Mouse (Mus musculus): ENCODE data around the gene Parp11. TPM values are rescaled to one million over a fixed set of nuclear protein-coding genes. Genes with fewer than 3 reads are reported as not detected.
A peak's percentile ranks its signal among the peaks of the same experiment; 100 is the strongest.

Gene Parp11
- polyA plus RNA-seq, 1 experiment from 2014 or later, result 75.0 TPM

DNA sequence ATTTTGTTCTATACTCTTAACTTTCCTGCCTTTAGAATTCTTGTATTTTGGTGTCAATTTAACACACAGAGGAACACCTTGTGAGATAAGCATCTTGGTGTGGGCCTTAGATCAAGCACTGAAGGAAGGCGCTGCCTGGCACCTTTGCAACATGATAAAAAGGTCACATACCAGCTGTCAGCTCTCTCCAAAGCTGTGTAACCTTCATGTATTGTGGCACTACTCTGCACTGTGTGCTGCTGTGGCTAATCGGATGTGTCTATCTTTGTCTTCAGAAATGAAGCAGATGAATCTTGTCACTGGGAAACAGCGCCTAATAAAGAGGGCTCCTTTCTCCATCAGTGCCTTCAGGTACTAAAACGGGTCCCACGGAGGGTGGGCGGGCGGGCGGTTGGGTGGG, 27.3 kb downstream of the Parp11 start:
- no peak for ATAC-seq (ENCODE audit: low FRiP score, low read depth)

DNA sequence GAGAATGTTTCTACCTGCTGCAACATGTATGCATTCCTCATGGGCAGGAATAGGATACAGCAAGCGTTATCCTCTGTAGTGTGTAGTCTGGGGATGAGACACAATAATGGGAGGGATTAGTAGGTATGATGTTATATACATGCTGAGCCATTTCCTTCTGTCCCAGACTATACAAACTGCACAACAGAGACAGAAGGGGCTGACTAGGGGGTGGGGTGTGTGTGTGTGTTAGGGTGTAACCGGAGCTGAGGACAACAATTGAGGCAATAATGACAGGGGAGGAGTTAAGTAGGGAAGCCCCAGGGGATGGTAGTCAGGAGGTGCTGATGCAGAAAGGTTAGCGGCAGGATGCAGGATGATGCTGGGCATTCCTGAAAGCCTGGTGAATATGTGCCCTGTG, 28.6 kb downstream of the Parp11 start:
- no peak; the same call in 1 of the 2 replicates for ATAC-seq (ENCODE audit: low FRiP score, low read depth)
- H3K4me3 ChIP-seq, result no peak overlapping the region
- H3K4me2 ChIP-seq, result no peak overlapping the region
- no peaks in the 10 kb centered on the region for H3K27me3 ChIP-seq
- no peak overlapping the region for H3K27ac ChIP-seq (replicated peaks)
- H3K9me3 ChIP-seq, result no peaks in the 10 kb centered on the region
- 29% methylated on average over 3 of the region's 3 CpGs for WGBS
- H3K9ac ChIP-seq, result no peak overlapping the region
- H3K4me1 ChIP-seq (replicated peaks), result no peaks in the 10 kb centered on the region
- H3K36me3 ChIP-seq, result peaks cover 50% of the 10 kb centered on the region

More for the DNA sequence above, 27.3 kb downstream of the Parp11 start:
- H3K36me3 ChIP-seq, result peaks cover 40% of the 10 kb centered on the region
- H3K4me1 ChIP-seq (replicated peaks), result no peaks in the 10 kb centered on the region
- WGBS, result 89% methylated on average over 8 of the region's 8 CpGs
- H3K4me3 ChIP-seq, result no peak overlapping the region
- no peak overlapping the region for H3K27ac ChIP-seq (replicated peaks)
- no peaks in the 10 kb centered on the region for H3K27me3 ChIP-seq
- H3K4me2 ChIP-seq, result no peak overlapping the region
- H3K9ac ChIP-seq, result no peak overlapping the region
- H3K9me3 ChIP-seq, result no peaks in the 10 kb centered on the region

DNA sequence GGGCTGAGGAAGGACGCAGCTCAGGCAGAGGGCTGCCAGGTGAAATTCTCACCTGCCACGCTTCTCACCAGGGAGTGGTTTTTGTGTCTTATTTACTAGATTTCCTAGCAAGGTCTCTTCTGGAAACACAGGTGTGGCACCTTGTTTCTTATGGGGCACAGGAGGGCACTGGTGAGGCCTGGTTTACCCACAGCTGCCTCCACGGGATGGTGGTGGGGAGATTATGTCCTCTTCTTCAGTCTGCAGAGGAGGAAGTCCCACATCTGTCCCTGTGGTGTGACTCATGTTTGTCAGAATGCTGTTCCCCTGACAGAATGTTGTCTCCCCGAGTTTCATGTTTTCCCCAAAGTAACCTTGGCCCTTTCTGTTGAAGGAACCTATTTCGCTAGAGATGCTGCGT, 44.4 kb downstream of the Parp11 start:
- Histone ChIP-seq H3K36me3 (peaks cover 10% of the 10 kb centered on the region), H3K27me3 (no peaks in the 10 kb centered on the region), H3K27ac (replicated peaks) (no peak overlapping the region), H3K4me1 (replicated peaks) (0 out of 2 replicates have a peak, but pooled peaks cover 3% of the 10 kb centered on the region), H3K4me3 (no peak overlapping the region), H3K9ac (no peak overlapping the region), H3K9me3 (no peaks in the 10 kb centered on the region), H3K4me2 (no peak overlapping the region)
- ATAC-seq (ENCODE audit: low FRiP score, low read depth), result no peak
- WGBS, result 93% methylated on average over 6 of the region's 6 CpGs

DNA sequence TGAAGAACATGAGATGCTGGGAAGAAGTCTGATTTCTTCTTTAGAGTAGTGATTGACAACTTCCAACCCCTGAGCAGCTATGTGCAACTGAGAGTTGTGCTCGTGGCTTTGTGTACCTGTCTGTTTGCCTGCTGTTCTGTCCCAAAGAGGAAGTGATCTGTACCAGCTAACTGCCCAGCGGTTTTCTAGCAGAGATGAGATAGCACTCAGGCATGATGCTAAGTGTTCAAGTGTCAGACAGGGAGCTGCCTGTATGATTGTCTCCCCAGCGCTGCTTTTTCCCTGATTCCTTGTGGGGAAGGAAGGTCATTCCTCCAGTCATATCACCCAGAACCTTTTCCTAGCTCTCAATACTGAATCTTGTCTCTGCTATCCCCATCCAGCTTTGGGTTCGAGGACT, 45.9 kb downstream of the Parp11 start:
- Histone ChIP-seq H3K9me3 (no peaks in the 10 kb centered on the region), H3K27ac (replicated peaks) (no peak overlapping the region), H3K4me1 (replicated peaks) (0 out of 2 replicates have a peak, but pooled peaks cover 9% of the 10 kb centered on the region), H3K4me3 (no peak overlapping the region), H3K9ac (no peak overlapping the region), H3K4me2 (no peak overlapping the region), H3K36me3 (peaks cover 6% of the 10 kb centered on the region), H3K27me3 (no peaks in the 10 kb centered on the region)
- no peak for ATAC-seq (ENCODE audit: low FRiP score, low read depth)
- 86% methylated on average over 4 of the region's 4 CpGs for WGBS

DNA sequence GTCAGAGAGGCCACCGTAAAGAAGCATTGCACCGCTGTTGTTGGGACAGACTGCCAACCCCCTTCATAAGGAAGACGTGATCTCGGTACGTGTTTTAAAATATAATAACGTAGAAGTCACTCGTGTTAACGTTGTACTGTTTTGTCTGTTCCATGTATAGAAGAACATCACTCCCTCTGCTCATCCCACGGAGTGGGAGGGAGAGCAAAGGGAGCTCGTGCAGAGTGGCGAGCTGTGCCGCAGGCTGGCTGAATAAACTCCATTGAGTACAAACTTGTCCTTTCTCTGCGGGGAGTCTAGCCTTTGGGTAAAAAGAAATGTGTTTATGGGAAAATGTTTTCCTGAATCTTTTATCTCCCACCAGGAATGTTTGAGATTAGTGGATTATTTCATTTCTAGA, 47.1 kb downstream of the Parp11 start:
- WGBS, result 62% methylated on average over 13 of the region's 13 CpGs
- Histone ChIP-seq H3K27me3 (no peaks in the 10 kb centered on the region), H3K4me3 (no peak overlapping the region), H3K4me2 (no peak overlapping the region), H3K36me3 (peaks cover 6% of the 10 kb centered on the region), H3K9me3 (no peaks in the 10 kb centered on the region), H3K4me1 (replicated peaks) (0 out of 2 replicates have a peak, but pooled peaks cover 9% of the 10 kb centered on the region), H3K9ac (no peak overlapping the region), H3K27ac (replicated peaks) (no peak overlapping the region)
- no peak for ATAC-seq (ENCODE audit: low FRiP score, low read depth)

DNA sequence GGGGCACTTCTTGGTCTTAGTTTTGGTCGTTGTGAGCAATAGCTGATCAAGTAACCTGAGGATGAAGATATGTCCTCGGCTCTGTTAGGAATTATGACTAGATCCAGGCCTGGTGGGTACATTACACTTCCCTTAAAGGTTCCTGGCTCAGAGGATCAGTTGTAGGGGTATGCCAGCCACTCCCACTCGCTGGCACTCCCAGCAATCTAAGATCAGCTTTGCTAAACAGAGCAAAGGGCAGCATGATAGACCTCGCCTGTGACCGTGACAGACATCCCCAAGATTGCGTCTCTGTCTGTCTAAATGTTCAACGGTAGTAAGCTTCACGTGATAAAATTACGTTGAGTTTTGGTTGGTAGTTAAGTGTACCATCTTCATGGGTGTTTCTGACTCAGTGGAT, 47.7 kb downstream of the Parp11 start:
- no peaks in the 10 kb centered on the region for H3K27me3 ChIP-seq
- peaks cover 6% of the 10 kb centered on the region for H3K36me3 ChIP-seq
- H3K9ac ChIP-seq, result no peak overlapping the region
- ATAC-seq (ENCODE audit: low FRiP score, low read depth), result no peak
- H3K27ac ChIP-seq (replicated peaks), result no peak overlapping the region
- 95% methylated on average over 9 of the region's 9 CpGs for WGBS
- H3K4me2 ChIP-seq, result no peak overlapping the region
- H3K4me3 ChIP-seq, result no peak overlapping the region
- no peaks in the 10 kb centered on the region for H3K9me3 ChIP-seq
- H3K4me1 ChIP-seq (replicated peaks), result 0 out of 2 replicates have a peak, but pooled peaks cover 9% of the 10 kb centered on the region

DNA sequence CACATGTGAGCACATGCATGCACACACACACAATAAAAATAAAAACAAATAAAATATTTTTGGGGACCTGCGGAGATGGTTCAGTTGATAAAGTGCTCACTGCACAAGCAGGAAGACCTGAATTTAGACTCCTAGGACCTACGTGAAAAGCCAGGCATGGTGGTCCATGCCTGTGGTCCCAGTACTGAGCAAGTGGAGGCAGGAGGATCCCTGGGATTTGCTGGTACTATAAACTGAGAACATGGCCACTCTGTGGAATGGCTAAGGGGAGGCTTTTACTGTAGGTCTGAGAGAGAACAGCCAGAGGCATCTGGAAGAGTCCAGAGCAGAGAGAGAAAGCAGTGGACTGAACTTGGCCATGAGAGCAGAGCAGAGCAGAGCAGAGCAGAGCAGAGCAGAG, 48.6 kb downstream of the Parp11 start:
- H3K9ac ChIP-seq, result no peak overlapping the region
- H3K4me3 ChIP-seq, result no peak overlapping the region
- no peaks in the 10 kb centered on the region for H3K27me3 ChIP-seq
- WGBS, result 86% methylated on average over 2 of the region's 2 CpGs
- peaks cover 6% of the 10 kb centered on the region for H3K36me3 ChIP-seq
- no peak for ATAC-seq (ENCODE audit: low FRiP score, low read depth)
- no peak overlapping the region for H3K4me2 ChIP-seq
- H3K4me1 ChIP-seq (replicated peaks), result 0 out of 2 replicates have a peak, but pooled peaks cover 9% of the 10 kb centered on the region
- H3K9me3 ChIP-seq, result no peaks in the 10 kb centered on the region
- no peak overlapping the region for H3K27ac ChIP-seq (replicated peaks)

DNA sequence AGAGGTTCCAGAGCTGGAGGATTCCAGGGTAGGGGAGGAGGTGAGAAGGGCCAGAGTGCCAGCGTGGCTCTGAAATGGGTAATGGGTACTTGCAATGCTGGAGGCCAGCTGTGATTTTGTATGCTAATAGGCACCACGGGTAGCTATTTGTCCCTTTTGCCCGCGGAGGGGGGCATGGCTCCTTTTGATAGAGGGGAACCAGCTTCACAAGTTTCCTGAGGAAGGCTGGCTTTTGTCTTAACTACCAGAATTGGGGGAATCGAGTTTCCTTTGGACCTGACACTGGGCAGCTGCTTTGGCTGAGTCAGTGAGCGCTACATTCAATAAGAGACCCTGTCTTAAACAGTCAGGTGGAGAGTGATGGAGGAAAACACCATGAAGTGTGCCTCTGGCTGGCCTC, 49.2 kb downstream of the Parp11 start:
- Histone ChIP-seq H3K27me3 (no peaks in the 10 kb centered on the region), H3K27ac (replicated peaks) (no peak overlapping the region), H3K4me3 (no peak overlapping the region), H3K9ac (no peak overlapping the region), H3K4me1 (replicated peaks) (0 out of 2 replicates have a peak, but pooled peaks cover 9% of the 10 kb centered on the region), H3K9me3 (no peaks in the 10 kb centered on the region), H3K36me3 (peaks cover 6% of the 10 kb centered on the region), H3K4me2 (no peak overlapping the region)
- WGBS, result 7% methylated on average over 6 of the region's 6 CpGs
- no peak for ATAC-seq (ENCODE audit: low FRiP score, low read depth)

DNA sequence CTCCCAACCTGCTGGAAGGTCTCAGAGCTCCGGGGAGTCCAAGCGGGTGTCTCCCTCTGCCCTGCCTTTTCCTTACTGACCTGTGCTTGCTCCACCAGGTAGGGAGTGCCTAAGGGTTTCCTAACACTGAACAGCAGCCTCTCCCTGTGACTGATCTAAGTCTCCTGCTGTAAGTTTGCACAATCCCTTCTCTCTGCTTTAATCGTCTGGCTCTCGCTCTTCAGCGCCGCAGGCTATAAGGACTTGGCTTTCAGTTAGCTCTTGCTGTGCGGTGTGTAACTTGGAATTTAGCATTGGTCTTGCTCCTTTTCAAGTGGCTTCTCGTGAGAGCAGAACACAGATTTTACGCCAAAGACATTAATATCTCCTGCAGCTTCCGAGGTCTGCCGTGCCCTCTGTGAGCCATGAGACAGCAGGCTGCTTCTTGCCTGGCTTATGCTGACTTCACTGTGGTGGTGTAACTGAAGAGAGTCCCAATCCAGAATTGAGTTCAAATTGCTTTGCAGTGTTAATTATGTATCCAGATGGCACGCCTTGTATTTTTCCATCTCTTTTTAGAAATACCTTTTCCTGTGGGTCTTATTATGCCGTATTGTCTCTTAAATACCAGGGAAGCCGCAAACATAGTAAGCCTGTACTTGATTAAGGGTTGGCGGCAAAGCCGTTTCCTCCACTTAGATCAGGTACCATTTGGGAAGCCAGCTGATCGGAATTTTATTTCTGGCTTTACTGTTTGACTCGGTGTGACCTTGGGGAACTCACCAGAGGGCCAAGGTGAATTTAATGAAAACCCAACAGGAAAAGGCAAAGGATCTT, 50.4 kb downstream of the Parp11 start:
- 64% methylated on average over 18 of the region's 18 CpGs for WGBS
- ATAC-seq (ENCODE audit: low FRiP score, low read depth), result 0 out of 2 replicates have a peak, but pooled peaks have one; percentile 51
- no peaks in the 10 kb centered on the region for H3K9me3 ChIP-seq
- H3K9ac ChIP-seq, result no peak overlapping the region
- H3K4me2 ChIP-seq, result no peak overlapping the region
- H3K4me1 ChIP-seq (replicated peaks), result 0 out of 2 replicates have a peak, but pooled peaks cover 9% of the 10 kb centered on the region
- H3K27ac ChIP-seq (replicated peaks), result peak overlapping the region; percentile 42
- H3K4me3 ChIP-seq, result no peak overlapping the region
- H3K27me3 ChIP-seq, result no peaks in the 10 kb centered on the region
- H3K36me3 ChIP-seq, result no peaks in the 10 kb centered on the region; the same call in none of the 2 replicates

DNA sequence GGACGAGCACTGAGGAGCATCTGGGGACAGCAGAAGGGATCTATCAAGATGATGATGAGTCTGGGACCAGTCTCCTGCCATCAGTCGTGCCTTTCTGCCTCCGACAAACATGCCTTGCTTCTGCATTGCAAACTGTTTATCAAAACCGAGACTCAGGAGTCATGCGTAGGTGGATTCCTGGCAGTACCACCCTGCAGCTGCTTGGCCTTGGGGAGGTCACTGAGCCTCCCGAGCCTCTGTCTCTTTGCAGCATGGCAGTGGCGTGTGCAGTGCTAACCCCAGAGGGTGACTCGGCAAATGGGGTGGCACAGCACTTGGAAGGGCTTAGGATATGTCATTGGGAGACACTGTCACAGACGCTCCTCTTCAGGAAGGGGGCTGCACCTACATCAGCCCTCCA, 53.5 kb downstream of the Parp11 start:
- Histone ChIP-seq H3K27me3 (no peaks in the 10 kb centered on the region), H3K4me3 (no peak overlapping the region), H3K36me3 (no peaks in the 10 kb centered on the region), H3K9ac (no peak overlapping the region), H3K27ac (replicated peaks) (no peak overlapping the region), H3K4me2 (no peak overlapping the region), H3K9me3 (no peaks in the 10 kb centered on the region), H3K4me1 (replicated peaks) (0 out of 2 replicates have a peak, but pooled peaks cover 9% of the 10 kb centered on the region)
- WGBS, result 71% methylated on average over 9 of the region's 9 CpGs
- ATAC-seq (ENCODE audit: low FRiP score, low read depth), result no peak

DNA sequence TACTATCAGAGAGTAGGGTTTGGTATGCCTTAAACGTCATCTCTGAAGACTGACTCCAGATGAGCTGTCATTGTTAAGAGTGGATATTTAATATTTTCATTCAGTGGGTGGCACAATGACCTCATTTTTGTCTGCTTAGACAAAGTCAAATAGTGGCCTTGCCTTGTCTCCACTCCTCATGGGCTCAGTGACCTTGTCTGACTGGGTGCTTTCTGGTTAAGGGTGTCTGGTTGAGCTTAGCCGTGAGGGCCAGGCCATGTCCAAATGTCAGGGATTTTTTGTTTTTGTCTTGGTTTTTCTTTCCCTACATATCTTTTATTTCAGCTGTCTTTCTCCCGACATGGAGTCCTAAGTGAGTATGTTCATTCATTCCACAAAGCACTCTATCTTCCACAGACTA, 54.2 kb downstream of the Parp11 start:
- H3K27ac ChIP-seq (replicated peaks), result no peak overlapping the region
- ATAC-seq (ENCODE audit: low FRiP score, low read depth), result no peak
- 89% methylated on average over 3 of the region's 3 CpGs for WGBS

DNA sequence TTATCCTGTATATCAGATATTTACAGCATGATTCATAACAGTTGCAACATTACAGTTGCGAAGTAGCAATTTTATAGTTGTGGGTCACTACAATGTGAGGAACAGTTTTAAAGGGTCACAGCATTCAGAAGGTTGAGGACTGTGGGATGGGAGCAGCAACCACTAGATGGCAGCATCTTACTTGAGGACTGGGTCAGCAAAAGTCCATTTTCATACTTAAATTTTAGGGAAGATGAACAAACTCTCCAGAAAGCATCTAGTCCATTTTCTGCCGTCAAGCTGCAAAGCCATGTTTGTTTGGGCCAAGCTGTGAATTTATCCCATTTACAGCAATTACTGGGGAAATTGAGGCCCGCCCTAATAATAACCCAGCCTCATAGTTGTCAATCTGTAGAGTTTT, 55.9 kb downstream of the Parp11 start:
- Histone ChIP-seq H3K36me3 (no peaks in the 10 kb centered on the region), H3K4me3 (no peak overlapping the region), H3K27ac (replicated peaks) (no peak overlapping the region), H3K9ac (no peak overlapping the region), H3K4me1 (replicated peaks) (no peaks in the 10 kb centered on the region), H3K27me3 (no peaks in the 10 kb centered on the region), H3K9me3 (no peaks in the 10 kb centered on the region), H3K4me2 (no peak overlapping the region)
- ATAC-seq (ENCODE audit: low FRiP score, low read depth), result no peak
- WGBS, result 59% methylated on average over 3 of the region's 3 CpGs

More for the DNA sequence above, 54.2 kb downstream of the Parp11 start:
- no peak overlapping the region for H3K4me3 ChIP-seq
- no peaks in the 10 kb centered on the region for H3K36me3 ChIP-seq
- H3K9ac ChIP-seq, result no peak overlapping the region
- H3K9me3 ChIP-seq, result no peaks in the 10 kb centered on the region
- 0 out of 2 replicates have a peak, but pooled peaks cover 8% of the 10 kb centered on the region for H3K4me1 ChIP-seq (replicated peaks)
- H3K27me3 ChIP-seq, result no peaks in the 10 kb centered on the region
- H3K4me2 ChIP-seq, result no peak overlapping the region

Data from hindbrain, embryonic 15.5 days (tissue).